Mouse (Mus musculus) CH12.LX (cell line): ENCODE measurements around the gene St14.

ENCODE experiments used
- KAT2A ChIP-seq: IDR thresholded peaks from 2 replicates; pipeline ENCODE4 v1.6.1; 2012; ENCODE audit warnings: low read length, improper control_type of control experiment, inconsistent platforms; ENCODE audit not compliant: insufficient replicate concordance
- RCOR1 ChIP-seq: conservative IDR thresholded peaks from 2 replicates; pipeline ENCODE4 v1.6.1; 2012; ENCODE audit warnings: low read depth, mild to moderate bottlenecking, inconsistent platforms, low read length, improper control_type of control experiment

- TF ChIP-seq RCOR1 (no peak), KAT2A (no peak)
Observed at GRCm38 (mm10) chr9:31086754-31087145, 44.9 kb downstream of the St14 start.
